Mouse (Mus musculus) mouse trophoblast stem cell (cell line): ENCODE measurements around the gene Vmn1r213.

ENCODE experiments used
- in situ Hi-C, 2 experiments: fragments of 300-500 bp; cut with MseI, MboI; formaldehyde crosslinking; loops; 2 replicates in 1 of 2; 3 replicates in 1 of 2; pipeline ENCODE4 v1.15.1; 2025

Gene Vmn1r213

DNA sequence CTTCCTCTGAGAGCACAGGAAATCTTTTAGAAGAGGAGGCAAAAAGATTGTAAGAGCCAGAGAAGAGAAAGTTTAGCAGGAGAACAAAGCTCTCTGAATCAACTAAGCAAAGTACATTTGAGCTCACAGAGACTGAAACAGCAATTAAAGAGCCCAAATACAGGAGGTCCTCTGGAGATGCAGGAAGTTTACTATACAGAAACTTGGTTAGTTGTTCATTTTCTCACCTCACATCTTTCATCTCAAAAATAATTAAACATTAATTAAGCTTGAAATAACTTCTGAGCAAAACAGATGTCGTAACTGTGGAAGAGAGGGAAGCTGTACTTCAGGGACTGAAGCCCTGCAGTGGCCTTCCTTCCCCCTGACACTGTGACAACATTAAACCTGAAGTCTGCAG is at the start of gene Vmn1r213:
Gene Vmn1r213 (plus strand): TSS at position 301 of the 400 bp plus-strand sequence.
- in situ Hi-C loops, result no loop called here

DNA sequence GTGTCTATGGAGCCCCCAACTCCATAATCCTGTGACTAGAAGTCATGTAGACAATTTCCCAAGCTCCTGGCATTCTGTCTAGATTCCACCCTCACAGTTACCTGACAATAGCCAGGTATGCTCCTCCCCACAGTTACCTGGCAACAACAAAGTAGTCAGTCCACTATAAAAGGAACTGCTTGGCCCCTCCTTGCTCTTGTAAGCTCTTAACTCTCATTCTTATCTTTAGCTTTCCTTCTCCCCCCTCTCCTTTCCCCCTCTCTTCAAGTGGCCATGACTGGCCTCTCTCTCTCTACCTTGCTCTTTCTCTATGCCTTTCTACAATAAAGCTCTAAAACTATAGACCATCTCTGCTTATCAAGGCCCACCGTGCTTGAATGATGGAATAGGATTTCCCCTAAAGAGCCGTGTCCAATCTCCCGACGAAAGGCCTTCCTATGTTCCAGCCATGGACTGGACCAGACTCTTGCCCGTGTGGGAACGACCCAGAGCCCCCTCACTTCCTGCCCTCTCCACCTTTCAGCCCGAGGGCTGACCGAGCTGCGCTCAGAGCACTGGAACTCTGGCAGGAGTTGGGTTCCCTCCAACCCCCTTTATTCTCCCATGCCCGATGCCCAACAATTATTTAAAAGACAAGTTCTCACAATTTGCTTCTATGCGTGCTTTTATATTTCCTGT is 17.1 kb upstream of the Vmn1r213 start:
- in situ Hi-C loops, result no loop called here

DNA sequence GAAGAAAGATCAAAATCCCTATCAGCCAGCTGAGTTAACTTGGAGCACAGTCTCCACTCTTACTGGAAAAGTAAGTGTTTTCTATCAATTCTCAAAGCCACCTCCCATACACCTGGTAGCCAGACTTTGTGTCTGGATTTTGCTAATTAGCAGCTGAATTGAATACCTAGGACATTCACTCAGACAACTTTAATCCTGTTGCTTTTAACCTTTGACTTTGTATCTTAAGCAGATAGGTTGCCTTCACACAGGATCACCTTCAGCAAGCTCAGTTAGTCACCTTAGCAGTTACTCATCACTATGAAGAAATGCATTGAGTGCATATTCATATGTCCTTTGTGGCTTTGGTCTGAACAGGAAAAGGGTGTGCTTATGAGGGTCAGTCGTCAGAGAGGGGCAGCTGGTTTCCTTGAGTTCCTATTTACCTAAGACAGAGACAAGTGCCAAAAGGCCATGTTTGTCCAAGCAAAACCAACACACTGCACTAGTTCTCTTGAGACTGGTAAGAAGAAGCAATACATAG is 15.2 kb upstream of the Vmn1r213 start:
- in situ Hi-C loops, result no loop called here

DNA sequence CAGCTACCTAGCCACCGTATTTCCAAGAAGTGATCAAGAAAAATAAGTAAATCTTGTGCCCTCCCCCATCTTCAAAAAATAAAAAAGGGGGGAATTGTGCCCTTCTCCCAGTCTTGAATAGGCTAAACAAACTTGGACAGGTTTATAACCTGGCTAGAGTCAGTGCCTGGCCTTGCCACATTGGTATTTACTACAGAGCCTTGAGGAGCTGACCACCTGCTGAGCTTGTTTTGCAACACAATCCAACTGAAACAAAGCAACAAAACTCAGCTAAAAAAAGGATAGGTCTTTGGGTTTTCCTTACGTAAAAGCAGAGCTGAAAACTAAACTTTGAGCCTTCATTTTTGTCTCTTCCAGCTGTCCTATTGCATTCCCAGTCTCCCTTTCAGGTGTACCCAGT is 14.7 kb upstream of the Vmn1r213 start:
- in situ Hi-C loops, result no loop called here

DNA sequence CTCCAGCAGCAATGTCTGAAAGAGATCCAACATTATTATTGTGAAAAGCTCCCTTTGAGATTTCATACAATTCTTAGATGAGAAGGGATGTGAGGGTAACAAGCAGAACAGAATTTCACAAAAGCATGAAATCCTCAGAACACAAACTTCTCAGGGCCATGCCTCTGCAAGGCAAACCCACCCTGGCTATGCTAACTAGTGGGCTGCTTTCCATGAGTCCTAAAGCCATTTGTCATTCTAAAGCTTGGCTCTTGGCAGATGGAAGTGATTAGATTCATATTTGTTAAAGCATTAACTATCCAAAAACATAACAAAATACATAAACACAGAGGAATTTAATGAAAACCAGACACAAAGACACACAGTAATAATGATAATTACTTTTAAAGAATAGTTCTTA is 10.7 kb downstream of the Vmn1r213 start:
- in situ Hi-C loops, result no loop called here

DNA sequence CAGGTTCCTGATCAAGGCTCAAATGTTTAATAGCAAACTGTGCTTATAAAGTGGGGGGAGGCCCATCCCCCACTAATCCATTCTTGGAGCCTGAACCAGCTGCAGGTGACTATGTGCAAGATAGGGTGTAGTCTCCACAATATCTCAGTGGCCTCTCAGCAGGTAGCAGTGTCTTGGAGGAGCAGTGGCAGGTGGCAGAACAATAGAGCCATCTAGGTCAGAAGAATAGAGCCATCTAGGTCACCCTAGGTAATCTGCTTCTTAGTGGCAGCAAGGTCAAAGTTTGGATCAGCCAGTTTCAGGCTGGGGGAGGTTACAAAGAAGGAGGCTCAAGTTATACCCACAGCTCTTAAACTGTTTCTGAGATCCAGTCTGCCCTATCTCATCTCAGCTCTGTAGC is 17.4 kb downstream of the Vmn1r213 start:
- in situ Hi-C loops, result loop anchor here in 1 of 2 experiments (25.0 kb wide), 1 partner anchor 138 kb away; the partner anchor contains the start of gene Vmn1r212

DNA sequence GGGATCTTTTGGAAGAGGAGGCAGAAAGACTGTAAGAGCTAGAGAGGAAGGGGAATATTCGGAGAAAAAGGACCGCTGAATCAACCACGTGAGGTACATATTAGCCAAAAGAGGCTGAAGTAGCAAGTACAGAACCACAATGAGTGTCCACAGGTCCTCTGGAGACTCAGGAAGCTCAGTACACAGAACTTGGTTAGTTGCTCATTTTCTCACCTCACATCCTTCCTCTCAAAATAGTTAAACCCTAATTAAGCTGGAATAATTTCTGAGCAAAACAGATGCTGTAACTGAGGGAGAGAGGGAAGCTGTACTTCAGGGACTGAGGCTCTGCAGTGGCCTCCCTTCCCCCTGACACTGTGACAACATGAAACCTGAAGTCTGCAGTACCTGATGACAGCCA is 22.7 kb downstream of the Vmn1r213 start, which contains the start of gene Vmn1r214:
Gene Vmn1r214 (plus strand): TSS at position 301 of the 400 bp plus-strand sequence.
- in situ Hi-C loops, result loop anchor here in 1 of 2 experiments (25.0 kb wide), 1 partner anchor 143 kb away; the partner anchor contains the start of gene Vmn1r212

DNA sequence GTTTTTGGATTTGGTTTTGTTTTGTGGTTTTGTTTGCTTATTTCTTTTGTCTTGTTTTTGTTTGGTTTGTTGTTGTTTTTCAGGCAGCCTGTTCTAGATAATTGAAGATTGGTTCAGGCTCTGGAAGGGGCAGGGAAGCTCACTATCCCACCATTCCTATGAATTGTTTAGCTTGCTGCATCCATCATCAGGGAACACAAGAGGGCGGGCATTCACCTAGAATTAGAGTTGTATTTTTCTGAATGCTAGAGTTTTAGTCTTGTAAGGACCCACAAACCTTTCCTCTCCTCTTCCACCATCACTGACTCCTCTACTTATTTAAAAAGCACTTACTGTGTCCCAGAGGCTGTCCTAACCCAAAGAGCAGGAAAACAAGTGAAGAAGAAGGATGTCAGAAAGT is 50.3 kb downstream of the Vmn1r213 start:
- in situ Hi-C loops, result no loop called here
